Mouse (Mus musculus) MEL (cell line): ENCODE measurements at regions not wholly inside any gene's neighbourhood (a gene's known extent, or its start where the extent isn't known, plus 50 kb on each side); places are given as distances from the start of the nearest gene placed in this dataset.

Source experiments
- DNase-seq: peaks from one replicate; pipeline ENCODE4 v3.0.0; 2011; ENCODE audit warnings: low read depth, low spot score
- H3K27ac ChIP-seq: 2 replicates; pipeline ENCODE4 v1.5.1; 2012; ENCODE audit warnings: low read depth, mild to moderate bottlenecking, control low read depth, low read length, moderate library complexity; ENCODE audit not compliant: control insufficient read depth
- H3K27me3 ChIP-seq, 2 experiments: fragments of 150-350 bp in 1 of 2; sonication (generic) in 1 of 2; 2 replicates each; pipeline ENCODE4 v1.6.1; 2012; ENCODE audit warnings: low read length in 2 of 2, mild to moderate bottlenecking in 2 of 2, improper control_type of control experiment in 1 of 2, moderate library complexity in 1 of 2; ENCODE audit not compliant: insufficient read depth in 2 of 2, control insufficient read depth in 1 of 2
- H3K36me3 ChIP-seq, 2 experiments: 2 replicates each; pipeline ENCODE4 v1.6.1; 2012 to 2014; ENCODE audit warnings: low read length in 2 of 2, improper control_type of control experiment in 1 of 2, inconsistent platforms in 1 of 2, mild to moderate bottlenecking in 1 of 2; ENCODE audit not compliant: insufficient read depth in 2 of 2, control insufficient read depth in 1 of 2
- H3K4me1 ChIP-seq, 2 experiments: fragments of 150-350 bp in 1 of 2; sonication (generic) in 1 of 2; 2 replicates each; pipeline ENCODE4 v1.6.1; 2012; ENCODE audit warnings: low read length in 2 of 2, improper control_type of control experiment in 1 of 2, mild to moderate bottlenecking in 1 of 2; ENCODE audit not compliant: insufficient read depth in 2 of 2, control insufficient read depth in 1 of 2
- H3K4me3 ChIP-seq, 2 experiments: fragments of 150-350 bp in 1 of 2; sonication (generic) in 1 of 2; 2 replicates each; pipeline ENCODE4 v1.5.1; 2012; ENCODE audit warnings: low read depth in 2 of 2, low read length in 2 of 2, mild to moderate bottlenecking in 2 of 2, moderate library complexity in 2 of 2, control low read depth in 1 of 2, improper control_type of control experiment in 1 of 2; ENCODE audit not compliant: control insufficient read depth in 1 of 2, insufficient read depth in 1 of 2
- H3K79me2 ChIP-seq: 2 replicates; pipeline ENCODE4 v1.6.1; 2012; ENCODE audit warnings: mild to moderate bottlenecking, low read length, moderate library complexity; ENCODE audit not compliant: control insufficient read depth, poor library complexity, insufficient read depth
- H3K9ac ChIP-seq: 2 replicates; pipeline ENCODE4 v1.6.1; 2012; ENCODE audit warnings: low read depth, mild to moderate bottlenecking, control low read depth, low read length, moderate library complexity; ENCODE audit not compliant: control insufficient read depth, poor library complexity, severe bottlenecking
- H3K9me3 ChIP-seq: fragments of 150-350 bp; sonication (generic); replicated peaks from 2 replicates; pipeline ENCODE4 v1.6.1; 2012; ENCODE audit warnings: mild to moderate bottlenecking, low read length, improper control_type of control experiment, moderate library complexity; ENCODE audit not compliant: insufficient read depth
- CHD1 ChIP-seq: IDR thresholded peaks from 2 replicates; pipeline ENCODE4 v1.6.1; 2012; ENCODE audit warnings: low read depth, mild to moderate bottlenecking, inconsistent platforms, low read length, improper control_type of control experiment
- E2F4 ChIP-seq: IDR thresholded peaks from 2 replicates; pipeline ENCODE4 v1.6.1; 2011; ENCODE audit warnings: low read depth, low read length, improper control_type of control experiment, borderline replicate concordance
- JUND ChIP-seq: IDR thresholded peaks from 2 replicates; pipeline ENCODE4 v1.6.1; 2011; ENCODE audit warnings: low read depth, mild to moderate bottlenecking, improper control_type of control experiment, low read length
- MAFK ChIP-seq: IDR thresholded peaks from 2 replicates; pipeline ENCODE4 v1.6.1; 2011; ENCODE audit warnings: low read depth, mild to moderate bottlenecking, low read length, improper control_type of control experiment, borderline replicate concordance
- MAX ChIP-seq: IDR thresholded peaks from 2 replicates; pipeline ENCODE4 v1.6.1; 2011; ENCODE audit warnings: low read length, improper control_type of control experiment
- MXI1 ChIP-seq: IDR thresholded peaks from 2 replicates; pipeline ENCODE4 v1.6.1; 2011; ENCODE audit warnings: mild to moderate bottlenecking, low read depth, low read length, improper control_type of control experiment
- MYB ChIP-seq: IDR thresholded peaks from 2 replicates; pipeline ENCODE4 v1.6.1; 2011; ENCODE audit warnings: mild to moderate bottlenecking, low read depth, low read length, improper control_type of control experiment
- NELFE ChIP-seq: IDR thresholded peaks from 2 replicates; pipeline ENCODE4 v1.6.1; 2011; ENCODE audit warnings: low read depth, low read length, improper control_type of control experiment
- POLR2A ChIP-seq, 2 experiments: IDR thresholded peaks; 2 replicates each; pipeline ENCODE4 v1.6.1; 2011 to 2012; ENCODE audit warnings: low read length in 2 of 2, mild to moderate bottlenecking in 2 of 2, control low read depth in 1 of 2, improper control_type of control experiment in 1 of 2, low read depth in 1 of 2, moderate library complexity in 1 of 2; ENCODE audit not compliant: control insufficient read depth in 1 of 2, insufficient read depth in 1 of 2, poor library complexity in 1 of 2
- RAD21 ChIP-seq: IDR thresholded peaks from 2 replicates; pipeline ENCODE4 v1.6.1; 2011; ENCODE audit warnings: mild to moderate bottlenecking, low read depth, low read length, improper control_type of control experiment
- SIN3A ChIP-seq: IDR thresholded peaks from 2 replicates; pipeline ENCODE4 v1.6.1; 2012; ENCODE audit warnings: low read length, improper control_type of control experiment, inconsistent platforms
- TCF12 ChIP-seq: IDR thresholded peaks from 2 replicates; pipeline ENCODE4 v1.6.1; 2014; ENCODE audit warnings: low read depth, mild to moderate bottlenecking, inconsistent platforms, low read length, improper control_type of control experiment, moderate library complexity
- UBTF ChIP-seq: IDR thresholded peaks from 2 replicates; pipeline ENCODE4 v1.6.1; 2012; ENCODE audit warnings: low read depth, mild to moderate bottlenecking, inconsistent platforms, low read length, improper control_type of control experiment, moderate library complexity, borderline replicate concordance; ENCODE audit not compliant: insufficient read depth
- USF1 ChIP-seq: IDR thresholded peaks from 2 replicates; pipeline ENCODE4 v1.6.1; 2014; ENCODE audit warnings: low read depth, mild to moderate bottlenecking, inconsistent platforms, low read length, improper control_type of control experiment, moderate library complexity
- USF2 ChIP-seq, 2 experiments: IDR thresholded peaks; 2 replicates each; pipeline ENCODE4 v1.6.1; 2011 to 2012; ENCODE audit warnings: improper control_type of control experiment in 2 of 2, low read length in 2 of 2, borderline replicate concordance in 1 of 2, inconsistent platforms in 1 of 2, low read depth in 1 of 2, mild to moderate bottlenecking in 1 of 2; ENCODE audit not compliant: insufficient read depth in 1 of 2
- ZC3H11A ChIP-seq: IDR thresholded peaks from 2 replicates; pipeline ENCODE4 v1.6.1; 2012; ENCODE audit warnings: low read depth, mild to moderate bottlenecking, inconsistent platforms, low read length, improper control_type of control experiment
- ZMIZ1 ChIP-seq: IDR thresholded peaks from 2 replicates; pipeline ENCODE4 v1.6.1; 2012; ENCODE audit warnings: low read depth, mild to moderate bottlenecking, inconsistent platforms, low read length, improper control_type of control experiment, moderate library complexity

GRCm38 (mm10) chr4:91029462-91029861 is 371.1 kb downstream of the Elavl2 start:
- no peaks in the 10 kb centered on the region for H3K4me1 ChIP-seq
- H3K4me3 ChIP-seq: no peak overlapping the region
- no peak overlapping the region for H3K9ac ChIP-seq
- no peak for DNase-seq
- H3K9me3 ChIP-seq: no peaks in the 10 kb centered on the region
- no peaks in the 10 kb centered on the region for H3K27me3 ChIP-seq
- H3K36me3 ChIP-seq: no peaks in the 10 kb centered on the region
- no peak overlapping the region for H3K27ac ChIP-seq
- no peak for TF ChIP-seq TCF12
- TF ChIP-seq, all 39 proteins: peak for 0
- no peaks in the 10 kb centered on the region for H3K79me2 ChIP-seq

DNA sequence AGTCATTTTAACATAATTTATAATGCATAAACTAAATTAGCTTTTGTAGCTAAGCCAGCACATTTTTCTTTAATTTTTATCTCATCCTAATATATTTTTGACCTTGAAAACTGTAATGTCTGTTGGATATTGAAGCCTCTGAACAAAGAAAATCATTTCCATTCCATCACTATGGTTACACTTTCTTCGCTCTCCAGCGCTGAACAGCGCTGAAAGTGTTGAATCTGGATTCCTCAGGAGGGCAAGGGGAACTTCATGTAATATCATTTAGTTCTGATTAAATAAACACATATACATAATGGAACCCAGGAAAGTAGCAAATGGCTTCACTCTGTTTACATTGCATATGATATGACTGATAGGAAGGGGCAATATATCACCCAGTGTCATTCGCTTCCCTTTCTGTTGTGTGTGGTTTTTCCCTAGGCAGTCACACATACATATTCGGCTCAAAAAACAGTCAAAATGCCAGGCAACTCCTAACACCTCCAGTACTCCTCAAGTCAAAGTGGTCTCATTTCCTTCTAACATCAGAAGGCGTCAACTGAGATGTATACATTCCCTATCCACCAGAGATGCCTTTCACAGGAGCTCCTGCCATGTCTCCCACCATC is 372.5 kb downstream of the Elavl2 start:
- H3K79me2 ChIP-seq: no peaks in the 10 kb centered on the region
- H3K4me3 ChIP-seq: no peak overlapping the region
- no peak overlapping the region for H3K9ac ChIP-seq
- no peak for TF ChIP-seq UBTF
- no peak for TF ChIP-seq JUND
- TF ChIP-seq MAFK: no peak
- no peak for TF ChIP-seq MAX
- no peak for TF ChIP-seq TCF12
- no peak for TF ChIP-seq E2F4
- no peak for TF ChIP-seq USF1
- no peak for TF ChIP-seq CHD1
- TF ChIP-seq USF2 (IDR thresholded peaks at IDR 0.05; ENCODE audit: borderline replicate concordance in 1 of 2, insufficient read depth in 1 of 2, low read depth in 1 of 2, low read length in 2 of 2): no peak
- TF ChIP-seq POLR2A (IDR thresholded peaks at IDR 0.05; ENCODE audit: control insufficient read depth in 1 of 2, insufficient read depth in 1 of 2, low read depth in 1 of 2, low read length in 2 of 2, poor library complexity in 1 of 2): no peak
- TF ChIP-seq ZC3H11A: no peak
- TF ChIP-seq MXI1: no peak
- no peak for TF ChIP-seq SIN3A
- TF ChIP-seq RAD21: no peak
- TF ChIP-seq ZMIZ1: no peak
- no peak for TF ChIP-seq MYB
- TF ChIP-seq NELFE: no peak
- no peaks in the 10 kb centered on the region for H3K9me3 ChIP-seq
- H3K27ac ChIP-seq: no peak overlapping the region
- no peaks in the 10 kb centered on the region for H3K27me3 ChIP-seq
- H3K36me3 ChIP-seq: no peaks in the 10 kb centered on the region
- H3K4me1 ChIP-seq: no peaks in the 10 kb centered on the region
- DNase-seq: no peak
